Mouse (Mus musculus) erythroblast, embryonic 14.5 days (primary cell): Measurements from ENCODE around the gene B230217C12Rik.

Experiments used
- GATA1 ChIP-seq: IDR thresholded peaks from 2 replicates; pipeline ENCODE4 v1.6.1; 2012; ENCODE audit warnings: low read length, inconsistent platforms, mixed read lengths
- TAL1 ChIP-seq: IDR thresholded peaks from 3 replicates; pipeline ENCODE4 v1.6.1; 2012; ENCODE audit warnings: low read length, inconsistent platforms, mixed read lengths

DNA sequence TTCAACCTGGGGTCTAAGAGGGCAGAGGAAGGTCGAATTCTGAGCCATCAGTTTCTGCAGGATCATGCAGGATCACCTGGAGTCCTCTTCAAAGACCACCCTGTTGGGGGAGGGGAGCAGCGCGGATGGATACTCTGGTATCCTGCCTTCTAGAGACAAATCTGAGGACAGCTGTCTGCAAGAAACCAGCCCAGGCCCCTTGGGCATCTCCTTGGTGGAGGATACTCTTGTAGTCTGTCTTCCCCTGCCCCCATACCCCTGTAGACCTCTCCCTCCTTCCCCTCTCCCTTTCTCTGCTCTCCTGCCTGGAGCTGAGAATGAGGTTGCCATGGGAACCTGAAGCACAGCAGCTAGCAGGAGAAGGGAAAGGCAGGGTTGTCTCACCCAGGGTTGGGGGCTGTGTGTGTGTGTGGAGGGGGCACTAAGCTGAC is 28.1 kb upstream of the B230217C12Rik start:
- TF ChIP-seq GATA1: no peak
- no peak for TF ChIP-seq TAL1
